Mouse (Mus musculus): ENCODE measurements around the gene Ranbp3l.

DNA sequence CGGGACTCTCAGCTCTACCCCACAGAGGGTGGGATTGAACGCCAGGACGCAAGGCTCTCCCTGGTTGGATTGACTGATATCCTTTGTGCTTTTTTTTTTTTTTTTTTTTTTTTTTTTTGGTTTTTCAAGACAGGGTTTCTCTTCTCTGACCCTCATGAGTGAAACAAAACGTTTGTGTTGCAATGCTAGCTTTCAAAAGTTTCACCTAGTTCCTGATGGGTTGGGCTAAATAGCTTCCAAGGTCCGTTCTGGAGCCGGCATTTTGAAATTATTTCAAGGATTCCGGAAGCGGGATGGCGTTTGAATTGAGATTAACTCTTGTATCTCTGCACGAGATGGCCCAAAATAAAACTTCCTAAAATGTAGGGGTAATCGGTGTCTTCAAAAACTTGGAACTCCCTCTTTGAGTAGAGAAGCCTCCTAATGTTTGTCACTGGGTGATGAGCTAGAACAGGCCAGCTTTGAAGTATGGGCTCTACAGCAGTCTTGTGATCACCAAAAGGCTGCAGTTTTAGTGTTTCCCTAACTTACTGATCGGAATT lies 105.4 kb downstream of the Ranbp3l start:
- no peak for TF ChIP-seq EP300 (IDR thresholded peaks at IDR 0.05; ENCODE audit: low read depth)
- no peak for TF ChIP-seq CTCF (IDR thresholded peaks at IDR 0.05; ENCODE audit: low read depth)

Data from heart, postnatal 0 days (tissue).